Mouse (Mus musculus) cerebellum, adult 18-20 months (tissue): ENCODE results near the gene Mcm10.

Source experiments
- DNase-seq, 2 experiments: peaks; one replicate each; pipeline ENCODE4 v3.0.0; 2021

Mcm10 gene

GRCm38 (mm10) chr2:5012491-5013324, at the start of gene Mcm10:
Gene Mcm10 (minus strand): TSS chr2:5012791.
- DNase-seq, result peak; percentile 78 to 83

GRCm38 (mm10) chr2:5061133-5061708, 48.6 kb upstream of the Mcm10 start:
- no peak for DNase-seq

GRCm38 (mm10) chr2:5059997-5060396, 47.4 kb upstream of the Mcm10 start:
- DNase-seq, result no peak

GRCm38 (mm10) chr2:5058436-5058835, 45.8 kb upstream of the Mcm10 start:
- DNase-seq, result no peak

GRCm38 (mm10) chr2:5050562-5050961, 38.0 kb upstream of the Mcm10 start:
- DNase-seq, result no peak

GRCm38 (mm10) chr2:5047016-5047415, 34.4 kb upstream of the Mcm10 start:
- no peak for DNase-seq

- no peak for DNase-seq
Measured at GRCm38 (mm10) chr2:5045269-5045965, 32.8 kb upstream of the Mcm10 start.

GRCm38 (mm10) chr2:5044321-5044720, 31.7 kb upstream of the Mcm10 start:
- DNase-seq, result no peak

- DNase-seq, result no peak
Measured at GRCm38 (mm10) chr2:5043476-5043761, 30.8 kb upstream of the Mcm10 start.

- DNase-seq, result no peak
Measured at GRCm38 (mm10) chr2:5042616-5043475, 30.3 kb upstream of the Mcm10 start.

- DNase-seq, result no peak
Measured at GRCm38 (mm10) chr2:5041854-5042253, 29.3 kb upstream of the Mcm10 start.

GRCm38 (mm10) chr2:5040281-5041161, 27.9 kb upstream of the Mcm10 start:
- no peak for DNase-seq

GRCm38 (mm10) chr2:5039350-5040170, 27.0 kb upstream of the Mcm10 start:
- DNase-seq, result no peak

GRCm38 (mm10) chr2:5038320-5038719, 25.7 kb upstream of the Mcm10 start:
- peak; percentile 66 to 76 for DNase-seq

GRCm38 (mm10) chr2:5037390-5037789, 24.8 kb upstream of the Mcm10 start:
- DNase-seq, result no peak

GRCm38 (mm10) chr2:5036411-5037076, 24.0 kb upstream of the Mcm10 start:
- no peak for DNase-seq

GRCm38 (mm10) chr2:5035241-5035640, 22.6 kb upstream of the Mcm10 start:
- no peak for DNase-seq

- DNase-seq, result no peak
Measured at GRCm38 (mm10) chr2:5034801-5035200, 22.2 kb upstream of the Mcm10 start.

GRCm38 (mm10) chr2:5033546-5034420, 21.2 kb upstream of the Mcm10 start:
- DNase-seq, result no peak

GRCm38 (mm10) chr2:5032665-5033064, 20.1 kb upstream of the Mcm10 start:
- DNase-seq, result no peak
